Mouse (Mus musculus): ENCODE results near the gene Olfr1045.

GRCm38 (mm10) chr2:86167422-86167821 is 35.4 kb downstream of the Olfr1045 start, which contains the start of gene Olfr1043:
- TF ChIP-seq CTCF (IDR thresholded peaks at IDR 0.05; ENCODE audit: low read depth) = no peak
- no peak for TF ChIP-seq EP300 (IDR thresholded peaks at IDR 0.05; ENCODE audit: low read depth)

All from liver, postnatal 0 days (tissue).